Mouse (Mus musculus) kidney, adult 2 months (tissue): Measurements from ENCODE around the gene Snrpf.

Source experiments
- CTCF ChIP-seq: fragments of 200-500 bp; conservative IDR thresholded peaks from 2 replicates; pipeline ENCODE4 v1.5.1; 2011; ENCODE audit warnings: low read depth, mild to moderate bottlenecking, control low read depth, low read length, moderate library complexity, mixed read lengths; ENCODE audit not compliant: insufficient read depth, insufficient read length
- POLR2A ChIP-seq: fragments of 200-500 bp; IDR thresholded peaks from one replicate; pipeline ENCODE4 v1.6.1; 2011; ENCODE audit warnings: low read depth, low read length, control low read depth

- TF ChIP-seq POLR2A = no peak
- TF ChIP-seq CTCF = peak; percentile 81
Observed at GRCm38 (mm10) chr10:93577271-93577886, 12.1 kb downstream of the Snrpf start.
